ENCODE assay signal across 7 mouse cellular contexts in genomic region chr16:31016169-31016568, GRCm38 (mm10).
DNase-seq lines count a peak whose midpoint lies in the region; ATAC-seq and TF ChIP-seq lines count a peak whose summit lies in the region.

No protein-coding gene starts in this region.

- H3K27me3 ChIP-seq in kidney, adult 2 months (replicated peaks; ENCODE audit: control insufficient read depth, insufficient read depth, low read length), result no peaks in the 10 kb centered on the region

- H3K36me3 ChIP-seq in kidney, adult 2 months (ENCODE audit: control insufficient read depth, insufficient read depth, low read length), result no peaks in the 10 kb centered on the region

- H3K4me1 ChIP-seq in kidney, adult 2 months (ENCODE audit: control insufficient read depth, insufficient read depth, low read length), result no peaks in the 10 kb centered on the region

- ATAC-seq in monocyte, adult 5-6 weeks (replicated peaks; ENCODE audit: insufficient number of reproducible peaks, low FRiP score, low TSS enrichment, poor library complexity, severe bottlenecking), result peak; percentile 45; the same call in 1 of the 2 replicates

- TF ChIP-seq CTCF in kidney, adult 2 months (conservative IDR thresholded peaks at IDR 0.05; ENCODE audit: insufficient read depth, insufficient read length, low read depth, low read length), result peak; percentile 61

- TF ChIP-seq POLR2A in kidney, adult 2 months (IDR thresholded peaks at IDR 0.05; ENCODE audit: low read depth, low read length), result no peak

- no peak overlapping the region for H3K27ac ChIP-seq in kidney, adult 2 months (ENCODE audit: insufficient read depth, low read depth, low read length)

- WGBS in kidney, adult 2 months, result 76% methylated on average over 8 of the region's 8 CpGs

- H3K4me3 ChIP-seq in kidney, adult 2 months (ENCODE audit: insufficient read depth, low read depth, low read length), result no peak overlapping the region

- no peak for DNase-seq in kidney, adult 2 months
- no peak for DNase-seq in kidney, adult 11 months
- DNase-seq in CD8-positive naive resting alpha-beta T cell, adult 2 months (ENCODE audit: low read depth in 2 of 2, low spot score in 2 of 2), result peak; percentile 10 to 34
- DNase-seq in adrenal gland, postnatal 25 days, result peak; percentile 44
- no peak for DNase-seq in retina, embryonic 14.5 days (ENCODE audit: low spot score)
- no peak for DNase-seq in right cerebral cortex, postnatal 4 days

Comparison
In these comparisons a context has a peak if more than half of its experiments do, and no peak if none do; other contexts are left out.
1. DNase-seq: peak in CD8-positive naive resting alpha-beta T cell, adult 2 months (2 of 2) and adrenal gland, postnatal 25 days (single experiment); none in kidney, adult 2 months (single experiment), kidney, adult 11 months (single experiment), retina, embryonic 14.5 days (single experiment) and right cerebral cortex, postnatal 4 days (single experiment).